8 mouse cellular contexts compared by ENCODE assay signal in genomic region chr6:129558946-129559640, GRCm38 (mm10). TPM values are rescaled to one million over a fixed set of nuclear protein-coding genes. Genes with fewer than 3 reads are reported as not detected.
DNase-seq lines count a peak whose midpoint lies in the region; ATAC-seq lines count a peak whose summit lies in the region.

No protein-coding gene starts in this region.

- no peak overlapping the region for H3K4me2 ChIP-seq in intestine, embryonic 16.5 days (ENCODE audit: low read depth, low read length)
- no peak overlapping the region for H3K4me2 ChIP-seq in limb, embryonic 15.5 days
- H3K4me2 ChIP-seq in midbrain, embryonic 16.5 days (ENCODE audit: low read length) = 0 out of 2 replicates have a peak overlapping the region, but pooled peaks have one; percentile 20

- no peaks in the 10 kb centered on the region for H3K36me3 ChIP-seq in intestine, embryonic 16.5 days (ENCODE audit: control insufficient read depth, insufficient read depth, low read length)
- no peaks in the 10 kb centered on the region for H3K36me3 ChIP-seq in limb, embryonic 15.5 days
- H3K36me3 ChIP-seq in midbrain, embryonic 16.5 days (ENCODE audit: control insufficient read depth, insufficient read depth, low read length) = no peaks in the 10 kb centered on the region

- intact Hi-C loops in gastrocnemius, postnatal 14 days (cut with DNase I; ENCODE audit: low total_unique reads) = no loop called here

- H3K9me3 ChIP-seq in intestine, embryonic 16.5 days (ENCODE audit: control insufficient read depth, low read length) = no peaks in the 10 kb centered on the region
- no peaks in the 10 kb centered on the region for H3K9me3 ChIP-seq in limb, embryonic 15.5 days
- H3K9me3 ChIP-seq in midbrain, embryonic 16.5 days (replicated peaks; ENCODE audit: control insufficient read depth, low read length, poor library complexity, severe bottlenecking) = no peaks in the 10 kb centered on the region

- H3K9ac ChIP-seq in intestine, embryonic 16.5 days (ENCODE audit: low read depth, low read length) = no peak overlapping the region
- no peak overlapping the region for H3K9ac ChIP-seq in limb, embryonic 15.5 days
- H3K9ac ChIP-seq in midbrain, embryonic 16.5 days (ENCODE audit: low read depth, low read length) = no peak overlapping the region

- DNase-seq in urinary bladder, postnatal 14 days (ENCODE audit: low spot score) = peak; percentile 69
- DNase-seq in urinary bladder, adult 2 months (ENCODE audit: low spot score) = no peak
- DNase-seq in gastrocnemius, postnatal 14 days = peak; percentile 50
- DNase-seq in spleen, postnatal 4 days (ENCODE audit: low spot score in 2 of 2) = peak; percentile 58 to 82

- H3K4me1 ChIP-seq in intestine, embryonic 16.5 days (ENCODE audit: control insufficient read depth, insufficient read depth, low read length) = no peaks in the 10 kb centered on the region
- no peaks in the 10 kb centered on the region for H3K4me1 ChIP-seq in limb, embryonic 15.5 days
- peaks cover 6% of the 10 kb centered on the region; the same call in 1 of the 2 replicates for H3K4me1 ChIP-seq in midbrain, embryonic 16.5 days (ENCODE audit: control insufficient read depth, insufficient read depth, low read length)

- WGBS in intestine, embryonic 16.5 days = 16% methylated on average over 12 of the region's 12 CpGs
- 22% methylated on average over 12 of the region's 12 CpGs for WGBS in limb, embryonic 15.5 days
- 16% methylated on average over 12 of the region's 12 CpGs for WGBS in midbrain, embryonic 16.5 days

- peak; percentile 97 for ATAC-seq in common myeloid progenitor, adult 5-6 weeks (replicated peaks; ENCODE audit: low read depth, poor library complexity, severe bottlenecking)
- ATAC-seq in intestine, embryonic 16.5 days = peak; percentile 92
- ATAC-seq in limb, embryonic 15.5 days (ENCODE audit: insufficient number of reproducible peaks, low FRiP score, low TSS enrichment, low read depth) = peak; percentile 52; the same call in 1 of the 2 replicates
- peak; percentile 89 for ATAC-seq in midbrain, embryonic 16.5 days

- no peak overlapping the region for H3K27ac ChIP-seq in intestine, embryonic 16.5 days (ENCODE audit: low read length)
- no peak overlapping the region for H3K27ac ChIP-seq in limb, embryonic 15.5 days
- H3K27ac ChIP-seq in midbrain, embryonic 16.5 days (ENCODE audit: low read length) = no peak overlapping the region

- no peak overlapping the region for H3K4me3 ChIP-seq in intestine, embryonic 16.5 days (ENCODE audit: low read length)
- H3K4me3 ChIP-seq in limb, embryonic 15.5 days = no peak overlapping the region
- no peak overlapping the region for H3K4me3 ChIP-seq in midbrain, embryonic 16.5 days (ENCODE audit: low read depth, low read length)

- no peaks in the 10 kb centered on the region for H3K27me3 ChIP-seq in intestine, embryonic 16.5 days (replicated peaks; ENCODE audit: control insufficient read depth, insufficient read depth, low read length)
- H3K27me3 ChIP-seq in limb, embryonic 15.5 days = no peaks in the 10 kb centered on the region
- H3K27me3 ChIP-seq in midbrain, embryonic 16.5 days (ENCODE audit: control insufficient read depth, insufficient read depth, low read depth, low read length) = no peaks in the 10 kb centered on the region

RNA-seq across cellular contexts. Expression of gene Klre1, which starts 18.6 kb away (rescaled TPM):
- polyA plus RNA-seq in urinary bladder, adult 2 months (2012; rRNA removed) = 0.81 and 1.1 TPM in 2 replicates
- 2.0 TPM in 1 of 2 replicates, not detected in the other for total RNA-seq in common myeloid progenitor, adult 5-6 weeks (2017)
- total RNA-seq in gastrocnemius, postnatal 14 days (2021) = not detected
- polyA plus RNA-seq in intestine, embryonic 16.5 days (2015; fragmentation: Nextera tagmentation; extraction: Ambion mirVana) = not detected in 2 replicates
- not detected in 2 replicates for polyA plus RNA-seq in limb, embryonic 15.5 days (2015; fragmentation: Nextera tagmentation; extraction: Ambion mirVana)
- polyA plus RNA-seq in midbrain, embryonic 16.5 days (2015; fragmentation: Nextera tagmentation; extraction: Ambion mirVana) = not detected in 2 replicates

RNA-seq across cellular contexts. Expression of gene Gabarapl1, which starts 26.1 kb away (rescaled TPM):
- polyA plus RNA-seq in urinary bladder, adult 2 months (2012; rRNA removed) = 105 and 120 TPM in 2 replicates
- 90.8 and 91.1 TPM in 2 replicates for total RNA-seq in common myeloid progenitor, adult 5-6 weeks (2017)
- total RNA-seq in gastrocnemius, postnatal 14 days (2021) = 10 to 100 TPM; 27.8 to 35.4 TPM
- 37.9 and 38.7 TPM in 2 replicates for polyA plus RNA-seq in intestine, embryonic 16.5 days (2015; fragmentation: Nextera tagmentation; extraction: Ambion mirVana)
- polyA plus RNA-seq in limb, embryonic 15.5 days (2015; fragmentation: Nextera tagmentation; extraction: Ambion mirVana) = 47.8 and 48.9 TPM in 2 replicates
- 226 and 237 TPM in 2 replicates for polyA plus RNA-seq in midbrain, embryonic 16.5 days (2015; fragmentation: Nextera tagmentation; extraction: Ambion mirVana)

RNA-seq across cellular contexts. Expression of gene Klrd1, which starts 32.5 kb away (rescaled TPM):
- polyA plus RNA-seq in urinary bladder, adult 2 months (2012; rRNA removed) = 3.2 and 4.4 TPM in 2 replicates
- total RNA-seq in common myeloid progenitor, adult 5-6 weeks (2017) = 2.8 and 7.4 TPM in 2 replicates
- total RNA-seq in gastrocnemius, postnatal 14 days (2021) = not detected
- 1.6 and 2.4 TPM in 2 replicates for polyA plus RNA-seq in intestine, embryonic 16.5 days (2015; fragmentation: Nextera tagmentation; extraction: Ambion mirVana)
- polyA plus RNA-seq in limb, embryonic 15.5 days (2015; fragmentation: Nextera tagmentation; extraction: Ambion mirVana) = not detected in 2 replicates
- not detected in 2 replicates for polyA plus RNA-seq in midbrain, embryonic 16.5 days (2015; fragmentation: Nextera tagmentation; extraction: Ambion mirVana)

RNA-seq across cellular contexts. Expression of gene Tmem52b, which starts 46.7 kb away (rescaled TPM):
- not detected in 2 replicates for polyA plus RNA-seq in urinary bladder, adult 2 months (2012; rRNA removed)
- 0.18 TPM in 1 of 2 replicates, not detected in the other for total RNA-seq in common myeloid progenitor, adult 5-6 weeks (2017)
- not detected for total RNA-seq in gastrocnemius, postnatal 14 days (2021)
- 0.11 TPM in 1 of 2 replicates, not detected in the other for polyA plus RNA-seq in intestine, embryonic 16.5 days (2015; fragmentation: Nextera tagmentation; extraction: Ambion mirVana)
- polyA plus RNA-seq in limb, embryonic 15.5 days (2015; fragmentation: Nextera tagmentation; extraction: Ambion mirVana) = 0.19 and 0.22 TPM in 2 replicates
- not detected in 2 replicates for polyA plus RNA-seq in midbrain, embryonic 16.5 days (2015; fragmentation: Nextera tagmentation; extraction: Ambion mirVana)

RNA-seq across cellular contexts. Expression of gene Olr1, which starts 52.1 kb away (rescaled TPM):
- polyA plus RNA-seq in urinary bladder, adult 2 months (2012; rRNA removed) = 0.12 and 0.14 TPM in 2 replicates
- 0.82 and 1.1 TPM in 2 replicates for total RNA-seq in common myeloid progenitor, adult 5-6 weeks (2017)
- total RNA-seq in gastrocnemius, postnatal 14 days (2021) = not detected
- 0.06 TPM in 1 of 2 replicates, not detected in the other for polyA plus RNA-seq in intestine, embryonic 16.5 days (2015; fragmentation: Nextera tagmentation; extraction: Ambion mirVana)
- polyA plus RNA-seq in limb, embryonic 15.5 days (2015; fragmentation: Nextera tagmentation; extraction: Ambion mirVana) = not detected in 2 replicates
- polyA plus RNA-seq in midbrain, embryonic 16.5 days (2015; fragmentation: Nextera tagmentation; extraction: Ambion mirVana) = not detected in 2 replicates
